Mouse (Mus musculus) colon, adult 2 months (tissue): ENCODE data around the gene Chn1. TPM values are rescaled to one million over a fixed set of nuclear protein-coding genes. Genes with fewer than 3 reads are reported as not detected.

Experiments
- polyA plus RNA-seq: library from polyadenylated mRNA; depleted of rRNA; stranded (reverse); fragments of >200 nt; gene quantifications from 2 replicates; pipeline ENCODE4 v1.2.3, GENCODE M21; 2012; rRNA removed

Chn1 gene
- polyA plus RNA-seq: 6.5 and 7.1 TPM in 2 replicates

DNA sequence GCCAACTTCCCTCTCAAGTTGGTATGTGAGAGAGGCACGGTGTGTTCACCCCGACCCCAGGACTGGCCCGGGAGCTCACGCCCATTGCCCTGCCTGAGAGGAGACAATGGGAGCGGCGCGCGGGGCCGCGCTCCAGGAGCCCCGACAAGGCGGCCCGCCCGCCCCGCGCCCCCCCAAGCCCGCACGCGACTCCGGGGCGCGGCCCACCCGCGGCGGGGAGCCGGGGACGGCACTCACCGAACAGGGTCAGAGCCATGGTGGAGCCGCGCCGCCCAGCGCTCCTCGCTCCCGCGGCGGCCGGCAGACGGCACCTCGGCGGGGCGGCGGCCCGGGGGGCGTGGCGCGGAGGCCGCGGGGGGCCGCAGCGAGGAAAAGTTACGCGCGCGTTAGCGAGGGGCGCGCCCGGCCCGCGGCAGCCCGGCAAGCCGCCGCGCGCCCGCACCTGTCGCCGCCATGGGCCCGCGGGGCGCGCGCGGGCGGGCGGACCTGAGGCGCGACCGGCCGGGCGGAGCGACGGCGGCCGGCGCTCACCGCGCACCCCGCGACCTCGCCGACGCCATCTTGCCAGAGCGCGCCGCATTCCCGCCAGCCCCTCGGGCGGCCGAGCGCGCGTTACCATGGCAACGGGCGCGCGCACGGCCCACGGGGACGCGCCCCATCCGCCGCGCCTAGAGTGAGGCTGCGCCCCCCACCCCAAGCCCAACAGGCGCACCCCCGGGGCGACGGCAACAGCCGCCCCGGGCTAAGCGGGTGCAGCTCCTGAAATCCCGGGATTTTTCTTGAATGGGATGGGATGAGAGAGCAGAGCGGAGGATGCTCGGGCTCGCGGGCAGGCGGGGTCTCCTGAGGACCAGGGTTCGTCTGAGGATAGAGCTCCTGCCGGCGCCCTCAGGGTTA is at the start of gene Chn1:
Chn1 (minus strand) TSS at position 561 of the 897 bp plus-strand sequence.

DNA sequence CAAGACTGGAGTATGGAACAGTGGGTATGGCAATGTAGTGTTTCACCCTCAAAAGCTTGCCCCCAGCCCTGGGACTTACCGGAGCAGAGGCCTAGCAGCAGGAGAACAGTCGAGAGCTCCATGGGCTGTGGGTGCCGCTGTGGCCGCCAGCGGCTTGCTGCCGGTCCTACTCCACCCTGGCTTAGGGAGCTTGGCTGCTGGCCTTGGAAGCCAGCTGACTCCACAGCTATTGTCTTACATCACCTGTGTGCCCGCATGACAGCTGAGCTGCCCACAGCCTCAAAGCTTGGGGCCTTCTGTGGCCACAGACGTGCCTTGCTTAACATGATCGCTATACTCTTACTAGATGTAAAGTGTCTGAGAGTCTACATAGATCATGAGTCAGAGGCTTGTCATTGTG is 195.0 kb downstream of the Chn1 start, which contains the start of gene Chrna1:
Chrna1 (minus strand) TSS at position 173 of the 400 bp plus-strand sequence.

Other genes with a start within 250 kb of the Chn1 start
- 11.8 and 11.9 TPM in 2 replicates for gene Wipf1, start 245.6 kb downstream of the Chn1 start, polyA plus RNA-seq
- not detected in 2 replicates for gene Chrna1, start 195.0 kb downstream of the Chn1 start, polyA plus RNA-seq
- 5.4 and 6.7 TPM in 2 replicates for gene Atf2, start 117.3 kb upstream of the Chn1 start, polyA plus RNA-seq
- 679 and 712 TPM in 2 replicates for gene Atp5g3, start 136.0 kb upstream of the Chn1 start, polyA plus RNA-seq